Mouse (Mus musculus): ENCODE results near the gene Grik3. TPM values are rescaled to one million over a fixed set of nuclear protein-coding genes. Genes with fewer than 3 reads are reported as not detected.

Grik3 gene
- polyA plus RNA-seq, 1 experiment = not detected

DNA sequence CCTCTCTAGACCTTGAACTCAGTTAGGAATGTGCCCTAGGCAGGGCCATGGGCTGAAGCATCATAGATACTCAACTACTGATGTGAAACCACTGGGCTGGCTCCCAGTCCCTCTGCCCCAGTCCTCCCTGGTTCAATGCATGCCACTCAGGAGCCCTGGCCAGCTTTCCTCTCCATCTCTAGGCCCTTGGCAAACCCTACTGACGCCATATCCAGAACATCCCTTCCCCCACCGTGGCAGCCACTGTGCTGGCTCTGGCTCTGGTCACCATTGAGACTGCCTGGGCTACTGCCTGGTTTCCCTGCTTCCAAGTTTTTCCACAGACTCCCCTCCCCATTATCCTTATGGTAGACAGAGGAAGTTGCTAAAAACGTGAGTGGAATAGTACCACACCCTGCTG, 255.4 kb downstream of the Grik3 start:
- Histone ChIP-seq H3K36me3 (ENCODE audit: control insufficient read depth, insufficient read depth) (no peaks in the 10 kb centered on the region), H3K79me2 (ENCODE audit: control insufficient read depth, insufficient read depth) (no peaks in the 10 kb centered on the region), H3K4me2 (ENCODE audit: low read depth) (no peak overlapping the region), H3K27me3 (ENCODE audit: control insufficient read depth, insufficient read depth, insufficient read length) (no peaks in the 10 kb centered on the region), H3K4me3 (no peak overlapping the region), H3ac (ENCODE audit: control insufficient read depth, insufficient read length) (no peak overlapping the region)
- TF ChIP-seq MAX (IDR thresholded peaks at IDR 0.05; ENCODE audit: low read depth) (no peak), E2F4 (IDR thresholded peaks at IDR 0.05; ENCODE audit: insufficient read depth) (no peak), POLR2AphosphoS2 (IDR thresholded peaks at IDR 0.05; ENCODE audit: insufficient read length, low read depth) (no peak), SRF (IDR thresholded peaks at IDR 0.05; ENCODE audit: control insufficient read depth, insufficient read length, low read depth) (no peak), TCF3 (IDR thresholded peaks at IDR 0.05; ENCODE audit: insufficient read length, low read depth) (no peak)

DNA sequence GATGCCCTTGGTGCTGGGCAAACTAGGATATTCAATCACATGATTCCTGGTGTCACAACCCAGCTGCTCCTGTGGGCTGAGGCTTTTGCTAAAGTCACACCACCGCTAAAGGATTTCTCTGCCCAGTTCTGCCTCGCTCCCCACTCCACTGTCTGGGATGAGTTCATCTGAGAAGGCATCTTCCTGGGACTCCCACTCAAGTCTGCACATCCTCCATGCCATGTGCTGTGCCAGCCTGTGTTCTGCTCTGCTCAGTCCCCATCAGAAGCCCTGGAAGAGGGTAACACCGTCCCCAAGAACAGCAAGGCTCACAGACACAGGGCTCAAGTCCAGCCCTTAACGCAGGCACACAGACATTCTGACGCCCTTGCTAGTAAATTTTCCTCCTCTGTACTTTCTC, 265.9 kb downstream of the Grik3 start:
- H3K36me3 ChIP-seq (ENCODE audit: control insufficient read depth, insufficient read depth) = no peaks in the 10 kb centered on the region
- H3K4me2 ChIP-seq (ENCODE audit: low read depth) = no peak overlapping the region
- H3K4me3 ChIP-seq = no peak overlapping the region
- no peaks in the 10 kb centered on the region for H3K27me3 ChIP-seq (ENCODE audit: control insufficient read depth, insufficient read depth, insufficient read length)
- no peak overlapping the region for H3ac ChIP-seq (ENCODE audit: control insufficient read depth, insufficient read length)
- TF ChIP-seq REST (IDR thresholded peaks at IDR 0.05; ENCODE audit: insufficient read depth, insufficient read length) = no peak
- TF ChIP-seq USF1 (IDR thresholded peaks at IDR 0.05; ENCODE audit: low read depth) = no peak
- TF ChIP-seq POLR2A (IDR thresholded peaks at IDR 0.05; ENCODE audit: insufficient read length, low read depth) = no peak
- no peak for TF ChIP-seq MYOG (IDR thresholded peaks at IDR 0.05; ENCODE audit: control insufficient read depth in 1 of 3, insufficient read depth in 1 of 3, insufficient read length in 2 of 3, low read depth in 2 of 3)
- no peak for TF ChIP-seq TCF12 (IDR thresholded peaks at IDR 0.05; ENCODE audit: insufficient read depth, poor library complexity, severe bottlenecking)
- no peak for TF ChIP-seq CEBPB (IDR thresholded peaks at IDR 0.05; ENCODE audit: insufficient read depth, poor library complexity, severe bottlenecking)
- TF ChIP-seq SRF (IDR thresholded peaks at IDR 0.05; ENCODE audit: control insufficient read depth, insufficient read length, low read depth) = no peak
- no peak for TF ChIP-seq POLR2AphosphoS2 (IDR thresholded peaks at IDR 0.05; ENCODE audit: insufficient read length, low read depth)
- TF ChIP-seq MYOD1 (IDR thresholded peaks at IDR 0.05; ENCODE audit: control insufficient read depth in 1 of 3, insufficient read length in 2 of 3, low read depth in 2 of 3) = no peak
- no peak for TF ChIP-seq MAX (IDR thresholded peaks at IDR 0.05; ENCODE audit: low read depth)
- no peak for TF ChIP-seq E2F4 (IDR thresholded peaks at IDR 0.05; ENCODE audit: insufficient read depth)
- TF ChIP-seq TCF3 (IDR thresholded peaks at IDR 0.05; ENCODE audit: insufficient read length, low read depth) = no peak
- H3K79me2 ChIP-seq (ENCODE audit: control insufficient read depth, insufficient read depth) = no peaks in the 10 kb centered on the region

DNA sequence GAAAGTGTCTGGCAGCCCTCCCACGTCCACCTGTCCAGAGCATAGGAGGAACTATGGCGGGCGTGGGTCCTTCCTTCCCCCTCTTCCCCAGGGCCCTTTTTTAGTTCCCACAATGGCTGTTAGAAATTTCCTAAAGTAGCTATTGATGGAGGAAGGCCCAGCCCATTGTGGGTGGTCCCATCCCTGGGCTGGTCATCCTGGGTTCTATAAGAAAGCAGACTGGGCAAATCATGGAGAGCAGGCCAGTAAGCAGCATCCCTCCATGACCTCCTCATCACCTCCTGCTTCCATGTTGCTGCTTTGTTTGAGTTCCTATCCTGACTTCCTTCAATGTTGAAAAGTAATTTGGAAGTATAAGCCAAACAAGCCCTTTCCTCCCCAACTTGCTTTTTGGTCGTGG, 269.8 kb downstream of the Grik3 start:
- Histone ChIP-seq H3K27me3 (ENCODE audit: control insufficient read depth, insufficient read depth, insufficient read length) (no peaks in the 10 kb centered on the region), H3K36me3 (ENCODE audit: control insufficient read depth, insufficient read depth) (no peaks in the 10 kb centered on the region), H3K4me2 (ENCODE audit: low read depth) (no peak overlapping the region), H3K79me2 (ENCODE audit: control insufficient read depth, insufficient read depth) (no peaks in the 10 kb centered on the region), H3ac (ENCODE audit: control insufficient read depth, insufficient read length) (no peak overlapping the region), H3K4me3 (no peak overlapping the region)
- TF ChIP-seq SRF (IDR thresholded peaks at IDR 0.05; ENCODE audit: control insufficient read depth, insufficient read length, low read depth) (no peak), E2F4 (IDR thresholded peaks at IDR 0.05; ENCODE audit: insufficient read depth) (no peak), REST (IDR thresholded peaks at IDR 0.05; ENCODE audit: insufficient read depth, insufficient read length) (no peak), MYOG (IDR thresholded peaks at IDR 0.05; ENCODE audit: control insufficient read depth in 1 of 3, insufficient read depth in 1 of 3, insufficient read length in 2 of 3, low read depth in 2 of 3) (no peak), POLR2A (IDR thresholded peaks at IDR 0.05; ENCODE audit: insufficient read length, low read depth) (no peak), POLR2AphosphoS2 (IDR thresholded peaks at IDR 0.05; ENCODE audit: insufficient read length, low read depth) (no peak), TCF12 (IDR thresholded peaks at IDR 0.05; ENCODE audit: insufficient read depth, poor library complexity, severe bottlenecking) (no peak)

DNA sequence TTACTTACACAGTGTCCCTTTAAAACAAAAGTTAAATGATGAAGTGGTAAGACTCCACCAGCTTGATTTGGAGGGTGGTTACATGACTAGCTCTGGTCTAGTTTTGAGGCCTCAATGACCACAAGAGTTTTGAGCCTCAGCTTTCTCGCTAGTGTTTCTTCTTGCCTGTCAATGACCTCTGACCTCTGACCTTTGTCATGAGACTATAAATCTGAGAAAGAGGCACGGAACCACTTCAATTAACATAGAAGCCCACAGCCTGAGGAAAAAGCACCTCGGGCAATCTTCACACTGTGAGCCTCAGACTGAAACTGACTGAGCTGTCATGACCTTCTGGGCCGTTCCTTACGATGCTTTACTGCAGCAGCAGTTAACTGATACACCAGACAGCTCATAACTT, 272.6 kb downstream of the Grik3 start:
- Histone ChIP-seq H3ac (ENCODE audit: control insufficient read depth, insufficient read length) (no peak overlapping the region), H3K4me2 (ENCODE audit: low read depth) (no peak overlapping the region), H3K27me3 (ENCODE audit: control insufficient read depth, insufficient read depth, insufficient read length) (no peaks in the 10 kb centered on the region), H3K4me3 (no peak overlapping the region), H3K79me2 (ENCODE audit: control insufficient read depth, insufficient read depth) (no peaks in the 10 kb centered on the region), H3K36me3 (ENCODE audit: control insufficient read depth, insufficient read depth) (no peaks in the 10 kb centered on the region)
- TF ChIP-seq POLR2A (IDR thresholded peaks at IDR 0.05; ENCODE audit: insufficient read length, low read depth) (no peak), CEBPB (IDR thresholded peaks at IDR 0.05; ENCODE audit: insufficient read depth, poor library complexity, severe bottlenecking) (no peak), REST (IDR thresholded peaks at IDR 0.05; ENCODE audit: insufficient read depth, insufficient read length) (no peak), TCF3 (IDR thresholded peaks at IDR 0.05; ENCODE audit: insufficient read length, low read depth) (no peak), SRF (IDR thresholded peaks at IDR 0.05; ENCODE audit: control insufficient read depth, insufficient read length, low read depth) (no peak), USF1 (IDR thresholded peaks at IDR 0.05; ENCODE audit: low read depth) (no peak), POLR2AphosphoS2 (IDR thresholded peaks at IDR 0.05; ENCODE audit: insufficient read length, low read depth) (no peak), MAX (IDR thresholded peaks at IDR 0.05; ENCODE audit: low read depth) (no peak), MYOG (IDR thresholded peaks at IDR 0.05; ENCODE audit: control insufficient read depth in 1 of 3, insufficient read depth in 1 of 3, insufficient read length in 2 of 3, low read depth in 2 of 3) (no peak), E2F4 (IDR thresholded peaks at IDR 0.05; ENCODE audit: insufficient read depth) (no peak), MYOD1 (IDR thresholded peaks at IDR 0.05; ENCODE audit: control insufficient read depth in 1 of 3, insufficient read length in 2 of 3, low read depth in 2 of 3) (no peak), TCF12 (IDR thresholded peaks at IDR 0.05; ENCODE audit: insufficient read depth, poor library complexity, severe bottlenecking) (no peak)
